Mouse (Mus musculus): ENCODE results near the gene Cdc42bpg. TPM values are rescaled to one million over a fixed set of nuclear protein-coding genes. Genes with fewer than 3 reads are reported as not detected.
A peak's percentile ranks its signal among the peaks of the same experiment; 100 is the strongest.

The Cdc42bpg gene
- polyA plus RNA-seq, 1 experiment from 2014 or later = 0.64 TPM

- ATAC-seq (replicated peaks; ENCODE audit: extremely low read depth, insufficient read depth, low FRiP score) = no peak
- H3K36me3 ChIP-seq (ENCODE audit: control insufficient read depth, insufficient read depth) = peaks cover 20% of the 10 kb centered on the region
- H3K9me3 ChIP-seq (replicated peaks; ENCODE audit: control insufficient read depth, low read length) = no peaks in the 10 kb centered on the region
- 73% methylated on average over 7 of the region's 7 CpGs for WGBS
- H3K27me3 ChIP-seq (ENCODE audit: control insufficient read depth, insufficient read depth, low read length) = no peaks in the 10 kb centered on the region
- no peak overlapping the region for H3K4me2 ChIP-seq (ENCODE audit: low read depth, low read length)
- no peak overlapping the region for H3K4me3 ChIP-seq (ENCODE audit: low read length)
- peaks cover 8% of the 10 kb centered on the region for H3K4me1 ChIP-seq (ENCODE audit: control insufficient read depth, insufficient read depth, low read length)
- H3K9ac ChIP-seq (ENCODE audit: low read length) = no peak overlapping the region
- peak overlapping the region; percentile 68 for H3K27ac ChIP-seq (ENCODE audit: low read length)
Measured at GRCm38 (mm10) chr19:6299450-6300267, 6.6 kb upstream of the Cdc42bpg start.

- no peak overlapping the region for H3K9ac ChIP-seq (ENCODE audit: low read length)
- ATAC-seq (replicated peaks; ENCODE audit: extremely low read depth, insufficient read depth, low FRiP score) = no peak
- H3K27ac ChIP-seq (ENCODE audit: low read length) = peak overlapping the region; percentile 68
- no peak overlapping the region for H3K4me3 ChIP-seq (ENCODE audit: low read length)
- 59% methylated on average over 7 of the region's 7 CpGs for WGBS
- H3K36me3 ChIP-seq (ENCODE audit: control insufficient read depth, insufficient read depth) = peaks cover 20% of the 10 kb centered on the region
- no peak overlapping the region for H3K4me2 ChIP-seq (ENCODE audit: low read depth, low read length)
- no peaks in the 10 kb centered on the region for H3K9me3 ChIP-seq (replicated peaks; ENCODE audit: control insufficient read depth, low read length)
- peaks cover 8% of the 10 kb centered on the region for H3K4me1 ChIP-seq (ENCODE audit: control insufficient read depth, insufficient read depth, low read length)
- H3K27me3 ChIP-seq (ENCODE audit: control insufficient read depth, insufficient read depth, low read length) = no peaks in the 10 kb centered on the region
Measured at GRCm38 (mm10) chr19:6300402-6300841, 5.8 kb upstream of the Cdc42bpg start.

GRCm38 (mm10) chr19:6302114-6302513 is 4.1 kb upstream of the Cdc42bpg start:
- Histone ChIP-seq H3K36me3 (ENCODE audit: control insufficient read depth, insufficient read depth) (peaks cover 15% of the 10 kb centered on the region), H3K4me2 (ENCODE audit: low read depth, low read length) (no peak overlapping the region), H3K27me3 (ENCODE audit: control insufficient read depth, insufficient read depth, low read length) (no peaks in the 10 kb centered on the region), H3K9ac (ENCODE audit: low read length) (no peak overlapping the region), H3K4me3 (ENCODE audit: low read length) (no peak overlapping the region), H3K27ac (ENCODE audit: low read length) (no peak overlapping the region; the same call in 1 of the 2 replicates), H3K4me1 (ENCODE audit: control insufficient read depth, insufficient read depth, low read length) (peaks cover 13% of the 10 kb centered on the region), H3K9me3 (replicated peaks; ENCODE audit: control insufficient read depth, low read length) (no peaks in the 10 kb centered on the region)
- WGBS = 88% methylated on average over 5 of the region's 5 CpGs
- ATAC-seq (replicated peaks; ENCODE audit: extremely low read depth, insufficient read depth, low FRiP score) = no peak

- Histone ChIP-seq H3K4me1 (ENCODE audit: control insufficient read depth, insufficient read depth, low read length) (peaks cover 14% of the 10 kb centered on the region), H3K4me2 (ENCODE audit: low read depth, low read length) (no peak overlapping the region), H3K4me3 (ENCODE audit: low read length) (no peak overlapping the region), H3K9ac (ENCODE audit: low read length) (no peak overlapping the region), H3K27me3 (ENCODE audit: control insufficient read depth, insufficient read depth, low read length) (no peaks in the 10 kb centered on the region), H3K9me3 (replicated peaks; ENCODE audit: control insufficient read depth, low read length) (no peaks in the 10 kb centered on the region), H3K36me3 (ENCODE audit: control insufficient read depth, insufficient read depth) (peaks cover 12% of the 10 kb centered on the region), H3K27ac (ENCODE audit: low read length) (no peak overlapping the region; the same call in none of the 2 replicates)
- 37% methylated on average over 4 of the region's 4 CpGs for WGBS
- no peak for ATAC-seq (replicated peaks; ENCODE audit: extremely low read depth, insufficient read depth, low FRiP score)
Measured at GRCm38 (mm10) chr19:6302522-6302921, 3.7 kb upstream of the Cdc42bpg start.

GRCm38 (mm10) chr19:6303831-6304230 is 2.4 kb upstream of the Cdc42bpg start:
- no peak overlapping the region for H3K27ac ChIP-seq (ENCODE audit: low read length)
- no peak overlapping the region for H3K4me2 ChIP-seq (ENCODE audit: low read depth, low read length)
- no peak overlapping the region for H3K4me3 ChIP-seq (ENCODE audit: low read length)
- H3K27me3 ChIP-seq (ENCODE audit: control insufficient read depth, insufficient read depth, low read length) = no peaks in the 10 kb centered on the region
- no peak for ATAC-seq (replicated peaks; ENCODE audit: extremely low read depth, insufficient read depth, low FRiP score)
- WGBS = 56% methylated on average over 6 of the region's 6 CpGs
- H3K9me3 ChIP-seq (replicated peaks; ENCODE audit: control insufficient read depth, low read length) = no peaks in the 10 kb centered on the region
- H3K9ac ChIP-seq (ENCODE audit: low read length) = no peak overlapping the region
- peaks cover 14% of the 10 kb centered on the region for H3K4me1 ChIP-seq (ENCODE audit: control insufficient read depth, insufficient read depth, low read length)
- peaks cover under 1% of the 10 kb centered on the region; the same call in 1 of the 2 replicates for H3K36me3 ChIP-seq (ENCODE audit: control insufficient read depth, insufficient read depth)

- 26% methylated on average over 5 of the region's 5 CpGs for whole genome bisulfite sequencing
- Histone ChIP-seq H3K4me2 (ENCODE audit: low read depth, low read length) (no peak overlapping the region), H3K4me3 (ENCODE audit: low read length) (no peak overlapping the region), H3K9ac (ENCODE audit: low read length) (no peak overlapping the region), H3K27ac (ENCODE audit: low read length) (no peak overlapping the region), H3K4me1 (ENCODE audit: control insufficient read depth, insufficient read depth, low read length) (peaks cover 14% of the 10 kb centered on the region), H3K27me3 (ENCODE audit: control insufficient read depth, insufficient read depth, low read length) (no peaks in the 10 kb centered on the region), H3K36me3 (ENCODE audit: control insufficient read depth, insufficient read depth) (no peaks in the 10 kb centered on the region), H3K9me3 (replicated peaks; ENCODE audit: control insufficient read depth, low read length) (no peaks in the 10 kb centered on the region)
- ATAC-seq (replicated peaks; ENCODE audit: extremely low read depth, insufficient read depth, low FRiP score) = peak; percentile 61; the same call in 1 of the 2 replicates
Measured at GRCm38 (mm10) chr19:6304787-6305516, 1.3 kb upstream of the Cdc42bpg start.

GRCm38 (mm10) chr19:6305517-6306115 is 640 bp upstream of the Cdc42bpg start:
- Histone ChIP-seq H3K4me2 (ENCODE audit: low read depth, low read length) (peak overlapping the region; percentile 74), H3K27me3 (ENCODE audit: control insufficient read depth, insufficient read depth, low read length) (no peaks in the 10 kb centered on the region), H3K4me1 (ENCODE audit: control insufficient read depth, insufficient read depth, low read length) (peaks cover 14% of the 10 kb centered on the region), H3K9me3 (replicated peaks; ENCODE audit: control insufficient read depth, low read length) (no peaks in the 10 kb centered on the region), H3K27ac (ENCODE audit: low read length) (no peak overlapping the region), H3K36me3 (ENCODE audit: control insufficient read depth, insufficient read depth) (peaks cover 3% of the 10 kb centered on the region), H3K4me3 (ENCODE audit: low read length) (peak overlapping the region; percentile 72), H3K9ac (ENCODE audit: low read length) (peak overlapping the region; percentile 83)
- 59% methylated on average over 8 of the region's 8 CpGs for WGBS
- ATAC-seq (replicated peaks; ENCODE audit: extremely low read depth, insufficient read depth, low FRiP score) = no peak

- WGBS = under 1% methylated on average over 34 of the region's 34 CpGs
- peak; percentile 33 for ATAC-seq (replicated peaks; ENCODE audit: extremely low read depth, insufficient read depth, low FRiP score)
- Histone ChIP-seq H3K4me1 (ENCODE audit: control insufficient read depth, insufficient read depth, low read length) (peaks cover 14% of the 10 kb centered on the region), H3K9me3 (replicated peaks; ENCODE audit: control insufficient read depth, low read length) (no peaks in the 10 kb centered on the region), H3K4me3 (ENCODE audit: low read length) (peak overlapping the region; percentile 72), H3K9ac (ENCODE audit: low read length) (peak overlapping the region; percentile 83), H3K36me3 (ENCODE audit: control insufficient read depth, insufficient read depth) (peaks cover 11% of the 10 kb centered on the region), H3K27ac (ENCODE audit: low read length) (peak overlapping the region; percentile 63), H3K27me3 (ENCODE audit: control insufficient read depth, insufficient read depth, low read length) (no peaks in the 10 kb centered on the region), H3K4me2 (ENCODE audit: low read depth, low read length) (peak overlapping the region; percentile 74)
Measured at GRCm38 (mm10) chr19:6306586-6306985, 330 bp downstream of the Cdc42bpg start.
